Mouse (Mus musculus): ENCODE data around the gene Icam4.

- TF ChIP-seq CTCF (IDR thresholded peaks at IDR 0.05; ENCODE audit: low read depth), result no peak
- no peak for TF ChIP-seq EP300 (optimal IDR thresholded peaks at IDR 0.05)
Measured at GRCm38 (mm10) chr9:21072641-21073040, 43.5 kb downstream of the Icam4 start.
